Mouse (Mus musculus) heart, embryonic 14.5 days (tissue): ENCODE data around the gene Ncoa1. TPM values are rescaled to one million over a fixed set of nuclear protein-coding genes. Genes with fewer than 3 reads are reported as not detected.
A peak's percentile ranks its signal among the peaks of the same experiment; 100 is the strongest.

Experiments used
- ATAC-seq: fragments of 200-750 bp; cut with Nextera tagmentation; 2 replicates; pipeline ENCODE4 v1.8.0; 2017; ENCODE audit warnings: low read depth, moderate TSS enrichment; ENCODE audit not compliant: insufficient number of reproducible peaks, insufficient read depth, low FRiP score
- H3K27ac ChIP-seq, 2 experiments: fragments of 200-500 bp in 1 of 2; fragments of 300-500 bp in 1 of 2; sonication (generic) in 1 of 2; replicated peaks in 1 of 2; 2 replicates each; pipeline ENCODE4 v1.5.1; 2012 to 2014; ENCODE audit warnings: low read depth in 2 of 2, low read length in 2 of 2, control low read depth in 1 of 2, mild to moderate bottlenecking in 1 of 2, mixed read lengths in 1 of 2; ENCODE audit not compliant: control insufficient read depth in 1 of 2, insufficient read depth in 1 of 2
- H3K27me3 ChIP-seq: fragments of 300-500 bp; sonication (generic); 2 replicates; pipeline ENCODE4 v1.6.1; 2014; ENCODE audit warnings: mild to moderate bottlenecking, low read length, control low read depth; ENCODE audit not compliant: control insufficient read depth, insufficient read depth
- H3K36me3 ChIP-seq: fragments of 300-500 bp; sonication (generic); 2 replicates; pipeline ENCODE4 v1.6.1; 2014; ENCODE audit warnings: mild to moderate bottlenecking, control low read depth, low read length, mixed read lengths; ENCODE audit not compliant: control insufficient read depth, insufficient read depth
- H3K4me1 ChIP-seq, 2 experiments: fragments of 200-500 bp in 1 of 2; fragments of 300-500 bp in 1 of 2; sonication (generic) in 1 of 2; 2 replicates each; pipeline ENCODE4 v1.6.1; 2012 to 2014; ENCODE audit warnings: low read length in 2 of 2, control low read depth in 1 of 2, mixed read lengths in 1 of 2; ENCODE audit not compliant: control insufficient read depth in 2 of 2, insufficient read depth in 2 of 2
- H3K4me2 ChIP-seq: fragments of 300-500 bp; sonication (generic); 2 replicates; pipeline ENCODE4 v1.6.1; 2014; ENCODE audit warnings: mild to moderate bottlenecking, low read length
- H3K4me3 ChIP-seq, 2 experiments: fragments of 200-500 bp in 1 of 2; fragments of 300-500 bp in 1 of 2; sonication (generic) in 1 of 2; 2 replicates each; pipeline ENCODE4 v1.5.1; 2012 to 2014; ENCODE audit warnings: low read length in 2 of 2, mild to moderate bottlenecking in 2 of 2, control low read depth in 1 of 2, low read depth in 1 of 2, moderate library complexity in 1 of 2; ENCODE audit not compliant: control insufficient read depth in 1 of 2, insufficient read depth in 1 of 2
- H3K9ac ChIP-seq: fragments of 300-500 bp; sonication (generic); 2 replicates; pipeline ENCODE4 v1.6.1; 2014; ENCODE audit warnings: mild to moderate bottlenecking, low read length
- H3K9me3 ChIP-seq: fragments of 300-500 bp; sonication (generic); 2 replicates; pipeline ENCODE4 v1.6.1; 2016; ENCODE audit warnings: low read length, control low read depth; ENCODE audit not compliant: control insufficient read depth
- WGBS: fragments of 180-500 bp; shearing (Covaris S2); extraction: QIAGEN DNeasy Blood & Tissue Kit; methylation state at CpG from one replicate; pipeline ENCODE4 v1.1.7; 2014; 5-methylcytosine and 5-hydroxymethylcytosine counted together
- polyA plus RNA-seq: library from polyadenylated mRNA; unstranded; fragments of >200 nt; fragmentation: Nextera tagmentation; extraction: Ambion mirVana; gene quantifications from 2 replicates; pipeline ENCODE4 v1.2.1, GENCODE M21; 2014

Ncoa1 gene
- polyA plus RNA-seq, 1 experiment from 2014 or later = 14.7 TPM

DNA sequence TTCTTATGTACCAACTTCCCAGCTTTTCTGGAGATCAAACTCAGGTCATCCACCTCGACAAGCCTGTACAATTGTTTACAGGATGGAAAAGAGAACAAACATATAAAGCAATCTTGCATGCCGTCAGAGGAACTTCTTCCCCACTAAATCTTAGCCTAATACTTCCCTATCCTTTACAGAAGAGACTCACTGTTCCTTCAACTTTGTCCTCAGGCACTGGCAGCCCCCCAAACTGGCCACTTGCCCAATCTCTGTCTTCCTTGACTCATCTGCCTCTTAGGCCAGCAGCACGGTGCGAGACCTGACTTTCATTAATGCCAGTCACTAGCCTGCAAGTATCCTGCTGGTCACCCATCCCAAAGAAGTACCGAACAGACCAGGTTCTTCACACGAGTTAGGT, 11.4 kb upstream of the Ncoa1 start:
- no peaks in the 10 kb centered on the region for H3K27me3 ChIP-seq
- no peak overlapping the region for H3K4me2 ChIP-seq
- no peaks in the 10 kb centered on the region for H3K36me3 ChIP-seq
- 70% methylated on average over 6 of the region's 6 CpGs for WGBS
- no peak overlapping the region for H3K27ac ChIP-seq
- H3K4me1 ChIP-seq = no peaks in the 10 kb centered on the region
- no peak overlapping the region for H3K9ac ChIP-seq
- H3K4me3 ChIP-seq = no peak overlapping the region
- no peak for ATAC-seq
- no peaks in the 10 kb centered on the region for H3K9me3 ChIP-seq

DNA sequence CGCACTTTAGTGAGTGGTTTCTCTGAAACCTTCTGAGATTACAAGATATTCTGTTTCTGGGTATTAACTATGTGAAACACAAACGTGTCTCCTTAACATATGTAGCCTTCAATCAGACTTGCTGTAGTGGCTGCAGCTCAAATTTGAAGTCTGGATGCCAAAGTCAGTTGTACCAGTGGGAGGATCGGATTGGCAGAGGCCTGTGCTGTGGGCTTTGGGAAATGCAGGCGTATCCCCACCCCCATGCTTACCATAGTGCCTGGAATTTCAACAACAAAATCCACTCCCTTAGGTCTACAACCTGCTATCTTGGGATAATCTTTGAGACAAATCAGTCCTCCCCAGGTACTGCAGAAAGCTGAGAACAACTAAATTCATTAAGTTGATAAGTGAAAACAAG, 6.4 kb upstream of the Ncoa1 start:
- H3K4me3 ChIP-seq = no peak overlapping the region
- no peaks in the 10 kb centered on the region for H3K27me3 ChIP-seq
- H3K4me2 ChIP-seq = no peak overlapping the region
- ATAC-seq = no peak
- no peaks in the 10 kb centered on the region for H3K4me1 ChIP-seq
- 68% methylated on average over 4 of the region's 4 CpGs for WGBS
- H3K9me3 ChIP-seq = no peaks in the 10 kb centered on the region
- no peak overlapping the region for H3K27ac ChIP-seq
- H3K36me3 ChIP-seq = no peaks in the 10 kb centered on the region
- no peak overlapping the region for H3K9ac ChIP-seq

DNA sequence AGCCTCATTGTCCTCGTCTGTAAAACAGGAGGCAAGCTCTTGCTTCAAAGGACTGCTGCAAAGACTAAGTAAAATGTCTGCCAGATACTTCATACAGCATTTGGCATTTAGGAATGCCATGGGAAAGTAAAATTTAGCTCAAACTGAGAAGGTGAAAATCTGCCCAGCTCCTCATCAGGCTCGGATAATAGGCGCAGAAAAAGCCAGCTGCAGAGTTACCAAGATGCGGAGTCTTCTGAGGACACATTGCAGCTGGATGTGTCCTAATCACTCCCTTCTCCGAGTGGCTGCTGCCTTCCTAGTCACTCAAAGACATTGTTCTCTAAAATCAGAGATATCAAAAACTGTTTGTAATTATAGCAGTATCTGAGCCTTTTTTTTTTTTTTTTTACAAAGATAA, 4.7 kb upstream of the Ncoa1 start:
- 65% methylated on average over 5 of the region's 5 CpGs for WGBS
- H3K27me3 ChIP-seq = no peaks in the 10 kb centered on the region; the same call in 1 of the 2 replicates
- no peak for ATAC-seq
- H3K4me2 ChIP-seq = no peak overlapping the region
- H3K9ac ChIP-seq = no peak overlapping the region
- no peaks in the 10 kb centered on the region; a peak in 1 of 4 replicates for H3K4me1 ChIP-seq
- H3K27ac ChIP-seq = no peak overlapping the region
- no peaks in the 10 kb centered on the region for H3K9me3 ChIP-seq
- H3K4me3 ChIP-seq = no peak overlapping the region
- no peaks in the 10 kb centered on the region for H3K36me3 ChIP-seq

DNA sequence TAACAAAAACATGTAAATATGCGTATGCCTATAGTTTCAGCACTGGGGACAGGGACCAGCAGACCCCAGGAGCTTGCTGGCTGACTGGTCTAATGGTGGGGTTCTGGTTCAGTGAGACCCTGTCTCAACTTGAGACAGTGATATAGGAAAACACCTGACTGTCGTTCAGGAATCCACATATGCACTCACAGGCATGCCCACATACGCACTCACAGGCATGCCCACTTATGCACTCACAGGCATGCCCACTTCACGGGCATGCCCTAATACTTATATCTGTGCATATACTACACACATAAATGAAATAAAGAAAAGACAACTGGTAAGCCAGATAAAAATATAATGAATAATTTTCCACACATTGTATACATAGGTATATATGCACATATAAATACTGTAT, 3.3 kb upstream of the Ncoa1 start:
- H3K27ac ChIP-seq = no peak overlapping the region
- H3K4me1 ChIP-seq = peaks cover 0 to 4% of the 10 kb centered on the region in 2 experiments; a peak in 2 of 4 replicates
- ATAC-seq = no peak
- WGBS = 76% methylated on average over 4 of the region's 4 CpGs
- H3K4me3 ChIP-seq = no peak overlapping the region
- no peaks in the 10 kb centered on the region for H3K36me3 ChIP-seq
- no peaks in the 10 kb centered on the region for H3K9me3 ChIP-seq
- no peaks in the 10 kb centered on the region; the same call in 1 of the 2 replicates for H3K27me3 ChIP-seq
- H3K9ac ChIP-seq = no peak overlapping the region
- no peak overlapping the region for H3K4me2 ChIP-seq

DNA sequence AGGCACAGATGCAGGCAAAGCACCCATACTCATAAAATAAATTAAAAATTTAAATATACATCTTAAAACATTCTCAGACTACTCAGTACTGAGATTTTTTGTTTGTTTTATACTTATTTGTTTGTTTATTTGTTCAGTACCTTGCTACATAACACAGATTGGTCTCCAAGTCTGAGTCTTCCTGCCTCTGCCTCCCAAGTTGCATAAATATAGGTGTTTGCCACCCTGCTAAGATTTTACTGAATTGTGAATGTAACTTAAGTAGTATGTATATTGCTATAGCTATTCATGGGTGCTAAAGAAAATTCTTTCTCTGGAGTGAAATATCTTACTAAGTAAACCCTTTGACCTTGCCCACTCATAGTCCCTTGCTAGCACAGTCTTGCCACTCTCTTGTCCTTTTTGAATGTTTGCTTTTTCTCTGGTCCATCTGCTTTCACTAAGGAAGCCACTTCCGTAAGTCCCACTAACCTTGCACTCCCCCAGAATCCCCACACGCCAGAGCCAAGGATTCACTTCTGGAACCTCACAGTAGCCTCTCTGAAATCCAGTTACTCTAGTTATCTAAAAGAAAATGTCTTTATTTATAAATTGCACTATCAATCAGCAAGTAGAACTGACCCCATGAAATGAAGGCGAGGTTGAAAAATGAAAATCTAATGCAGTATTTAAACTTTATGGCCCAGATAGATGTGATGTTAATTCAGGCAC, 2.3 kb upstream of the Ncoa1 start:
- no peaks in the 10 kb centered on the region; the same call in 1 of the 2 replicates for H3K27me3 ChIP-seq
- 75% methylated on average over 3 of the region's 3 CpGs for WGBS
- no peak overlapping the region for H3K4me2 ChIP-seq
- no peak for ATAC-seq
- H3K36me3 ChIP-seq = no peaks in the 10 kb centered on the region
- no peak overlapping the region for H3K9ac ChIP-seq
- H3K4me1 ChIP-seq = peaks cover 0 to 7% of the 10 kb centered on the region in 2 experiments; a peak in 3 of 4 replicates
- no peak overlapping the region for H3K27ac ChIP-seq
- H3K9me3 ChIP-seq = no peaks in the 10 kb centered on the region
- no peak overlapping the region for H3K4me3 ChIP-seq

DNA sequence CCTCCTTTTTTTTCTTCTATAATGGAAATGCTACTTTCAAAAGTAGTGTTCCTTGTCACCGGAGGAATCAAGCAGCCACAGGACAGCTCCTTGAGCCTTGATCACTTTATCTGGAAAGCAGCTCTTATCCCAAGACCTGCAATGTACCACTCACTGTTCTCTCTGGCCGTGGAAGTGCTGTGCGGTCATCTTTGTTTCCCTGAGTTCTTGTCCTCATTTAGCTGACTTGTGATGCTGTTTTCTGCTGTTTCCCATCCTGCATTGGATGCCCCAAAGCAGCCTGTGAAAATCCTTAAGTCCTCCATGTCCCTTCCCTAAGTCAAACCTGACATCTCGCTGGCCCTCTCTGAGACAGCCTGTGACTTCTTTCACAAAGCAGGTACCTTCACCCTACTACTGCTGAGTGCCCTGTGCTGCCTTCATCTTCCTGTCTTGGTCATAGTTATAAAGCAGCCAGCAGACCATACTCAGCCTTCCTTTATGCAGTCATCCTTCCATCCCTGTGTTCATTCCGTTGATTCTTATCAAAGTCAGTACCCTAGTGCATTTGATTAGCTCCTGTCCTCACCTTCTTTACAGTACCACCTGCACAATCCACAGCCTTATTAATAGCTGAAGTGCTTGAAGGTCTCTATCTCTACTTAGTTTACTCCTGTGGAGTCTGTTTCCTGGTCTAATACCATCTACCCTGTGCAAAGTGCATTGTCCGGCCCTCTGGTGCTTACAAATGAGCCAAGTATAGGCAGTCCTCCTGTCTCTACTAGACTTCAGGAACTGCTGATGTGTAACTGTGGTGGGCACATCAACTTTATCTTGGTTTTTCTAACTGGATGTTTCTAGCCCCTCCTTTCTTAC, 1.2 kb upstream of the Ncoa1 start:
- ATAC-seq = no peak
- Histone ChIP-seq H3K27me3 (no peaks in the 10 kb centered on the region; the same call in 1 of the 2 replicates), H3K4me2 (peak overlapping the region; percentile 78), H3K4me1 (peaks cover 2 to 19% of the 10 kb centered on the region in 2 experiments; a peak in 3 of 4 replicates), H3K36me3 (no peaks in the 10 kb centered on the region), H3K27ac (no peak overlapping the region), H3K9ac (no peak overlapping the region), H3K4me3 (no peak overlapping the region), H3K9me3 (no peaks in the 10 kb centered on the region)
- 47% methylated on average over 6 of the region's 6 CpGs for WGBS

DNA sequence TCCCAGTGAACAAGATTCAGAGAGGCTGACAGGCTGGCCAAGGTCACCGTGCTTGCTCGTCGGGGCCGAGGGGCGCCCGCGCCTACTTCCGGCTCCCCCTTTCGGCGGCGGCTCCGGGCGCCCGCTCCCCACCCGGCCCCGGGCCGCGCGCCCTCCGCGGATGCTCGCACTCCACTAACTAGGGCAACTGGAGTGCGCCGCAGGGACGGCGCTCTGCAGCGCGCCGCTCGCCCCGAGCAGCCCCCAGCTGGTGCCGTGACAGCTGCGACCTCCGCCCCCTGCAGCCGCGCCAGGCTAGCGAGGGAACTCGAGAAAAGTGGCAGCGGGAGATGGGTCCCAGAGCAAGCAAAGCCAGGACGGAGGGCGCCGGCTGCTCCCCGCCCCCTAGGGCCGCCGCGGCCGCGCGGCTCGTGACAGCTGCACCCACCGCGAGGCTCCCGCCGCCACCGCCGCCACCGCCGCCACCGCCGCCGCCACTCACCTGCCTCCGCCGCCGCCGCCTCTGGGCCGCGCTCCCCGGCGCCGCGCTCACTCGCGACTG, 621 bp downstream of the Ncoa1 start:
- peak; percentile 77 for ATAC-seq
- under 1% methylated on average over 53 of the region's 73 CpGs for WGBS
- H3K27me3 ChIP-seq = no peaks in the 10 kb centered on the region; the same call in 1 of the 2 replicates

More for the DNA sequence above, 621 bp downstream of the Ncoa1 start:
- peak overlapping the region; percentile 73 to 97 for H3K4me3 ChIP-seq
- peak overlapping the region; percentile 78 for H3K4me2 ChIP-seq
- H3K9me3 ChIP-seq = no peaks in the 10 kb centered on the region
- H3K9ac ChIP-seq = peak overlapping the region; percentile 96
- no peaks in the 10 kb centered on the region for H3K36me3 ChIP-seq
- peaks cover 2 to 23% of the 10 kb centered on the region in 2 experiments; a peak in 3 of 4 replicates for H3K4me1 ChIP-seq
- peak overlapping the region; percentile 96 to 97 for H3K27ac ChIP-seq
